Mouse (Mus musculus): ENCODE results near the gene G6pdx.

G6pdx gene

DNA sequence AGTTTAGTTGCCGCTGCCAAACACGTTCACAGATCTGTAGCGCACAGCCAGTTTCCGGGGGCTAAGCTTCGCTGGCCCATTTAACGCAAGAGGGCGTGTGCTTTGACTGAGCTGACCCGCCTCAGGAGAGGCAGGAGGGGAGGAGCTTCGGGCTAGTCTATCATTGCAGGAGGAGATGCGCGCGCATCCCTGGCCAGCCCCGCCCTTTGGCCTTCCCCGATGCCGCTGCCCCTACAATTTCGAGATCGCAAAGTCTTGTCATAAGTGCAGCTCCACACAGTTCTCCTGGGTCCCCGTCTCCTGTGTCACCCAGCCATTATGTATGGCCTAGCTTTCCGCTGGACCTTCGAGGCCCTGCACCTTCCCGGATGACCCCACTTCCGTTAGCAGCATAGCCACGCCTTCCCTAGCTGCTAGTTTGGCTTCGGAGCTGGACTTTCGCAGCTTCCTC, at the start of gene G6pdx:
G6pdx (minus strand) TSS at position 369 of the 451 bp plus-strand sequence.
- DNase-seq: peak; percentile 92

DNA sequence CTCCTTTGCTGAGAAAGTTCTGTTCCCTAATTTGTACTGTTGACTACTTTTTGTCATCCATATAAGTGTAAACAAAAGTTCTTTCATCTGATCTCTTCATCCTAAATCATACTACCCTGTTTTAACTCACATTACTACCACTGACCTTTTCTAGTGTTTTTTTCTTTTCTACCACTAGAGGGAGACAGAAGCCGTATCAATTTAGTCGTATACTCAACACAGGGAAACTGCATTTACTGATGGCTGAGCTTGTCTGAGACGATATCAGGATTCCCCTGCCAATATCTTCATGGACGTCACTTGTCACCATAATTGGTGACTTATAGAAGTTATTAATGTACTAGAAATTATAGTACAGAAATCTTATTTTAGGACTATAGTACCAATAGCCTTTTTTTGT, 23.8 kb upstream of the G6pdx start:
- DNase-seq: no peak

DNA sequence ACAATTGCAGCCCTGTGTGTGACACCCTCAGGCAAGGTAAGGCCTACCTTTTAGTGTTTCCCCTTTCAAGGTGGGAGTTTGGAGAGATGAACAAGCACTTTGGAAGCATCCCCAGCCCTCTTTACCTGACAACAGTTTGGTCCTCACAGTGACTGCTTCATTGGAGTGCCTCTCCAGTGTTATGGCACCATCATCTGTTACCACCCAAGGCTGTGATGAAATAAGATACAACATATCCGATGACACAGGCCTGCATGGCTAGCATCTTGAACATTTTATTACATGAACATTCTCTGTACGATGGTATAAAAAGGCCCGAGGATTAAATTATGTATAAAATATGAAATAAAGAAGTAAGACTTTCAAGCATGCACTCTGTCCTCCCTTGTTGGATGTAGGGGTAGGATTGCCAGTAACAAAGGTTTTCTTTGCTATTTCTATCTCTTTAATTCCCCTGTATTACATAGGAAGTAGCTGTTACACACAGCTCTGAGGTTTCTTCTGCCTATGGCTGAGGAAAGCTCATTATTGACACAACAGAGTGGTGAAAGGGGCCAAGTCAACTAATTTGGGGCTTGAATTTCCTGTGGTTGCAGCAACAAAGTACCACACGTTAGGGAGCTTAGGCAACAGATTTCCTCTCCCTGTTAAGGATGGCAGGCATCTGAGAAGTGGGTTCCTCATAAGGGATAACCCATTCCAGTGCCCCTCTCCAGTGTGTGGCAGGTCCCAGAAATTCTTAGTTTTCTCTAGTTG, 22.3 kb upstream of the G6pdx start:
- DNase-seq: no peak

DNA sequence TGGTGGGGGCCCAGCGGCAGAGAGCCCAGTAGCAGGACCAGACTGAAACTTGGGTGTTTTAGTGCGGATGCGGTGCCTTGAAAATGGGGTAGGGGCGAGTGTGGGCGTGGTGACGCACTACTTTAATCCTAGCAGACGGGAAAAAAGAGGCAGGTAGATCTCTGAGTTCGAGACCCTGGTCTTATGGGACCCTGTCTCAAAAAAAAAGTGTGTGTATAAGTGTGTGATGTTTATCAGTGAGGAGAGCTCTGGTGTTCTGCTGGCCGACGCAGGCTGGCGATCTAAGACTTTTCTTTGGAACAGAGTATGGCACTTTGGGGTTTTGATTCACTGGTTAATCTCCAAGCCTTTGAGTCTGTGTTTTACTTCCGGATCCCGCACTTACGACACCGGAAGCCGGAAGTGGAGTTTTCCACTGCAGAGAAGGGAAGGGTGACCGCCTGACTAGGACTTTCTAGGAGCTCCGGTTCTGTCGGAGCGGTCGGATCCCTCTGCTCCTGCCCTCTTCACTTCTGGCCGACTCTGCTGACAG, 362 bp upstream of the G6pdx start:
- DNase-seq: peak; percentile 80

DNA sequence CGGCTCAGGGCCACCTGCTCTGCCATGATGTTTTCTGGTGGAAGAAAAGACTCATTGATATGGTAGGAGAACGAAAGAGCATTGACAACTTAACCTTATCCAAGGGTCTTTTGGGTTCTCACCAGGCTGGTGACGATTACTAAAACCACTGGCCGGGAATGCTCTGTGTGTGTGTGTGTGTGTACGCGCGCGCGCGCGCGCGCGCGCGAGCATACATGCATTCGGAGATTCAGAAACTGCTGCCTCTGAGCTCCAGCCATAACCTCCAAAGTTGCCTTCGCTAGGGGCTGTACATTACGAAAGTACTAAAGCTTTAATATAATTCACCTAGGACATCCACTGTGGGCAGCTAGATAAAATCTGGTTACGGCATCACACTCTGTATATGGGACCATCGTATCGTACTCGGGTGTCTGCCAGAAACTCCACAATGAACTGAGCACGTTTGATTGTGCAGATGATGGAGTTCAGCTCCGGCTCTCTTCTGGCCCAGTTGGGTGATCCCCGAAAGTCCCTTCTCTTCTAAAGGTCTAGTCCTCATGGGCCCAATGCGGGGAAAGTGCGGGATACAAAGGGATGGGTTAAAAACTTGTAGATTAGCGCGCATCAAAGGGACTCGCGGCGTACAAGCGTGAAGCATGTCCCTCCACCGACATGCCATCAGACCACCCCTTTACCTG, 708 bp downstream of the G6pdx start:
- no peak for DNase-seq

DNA sequence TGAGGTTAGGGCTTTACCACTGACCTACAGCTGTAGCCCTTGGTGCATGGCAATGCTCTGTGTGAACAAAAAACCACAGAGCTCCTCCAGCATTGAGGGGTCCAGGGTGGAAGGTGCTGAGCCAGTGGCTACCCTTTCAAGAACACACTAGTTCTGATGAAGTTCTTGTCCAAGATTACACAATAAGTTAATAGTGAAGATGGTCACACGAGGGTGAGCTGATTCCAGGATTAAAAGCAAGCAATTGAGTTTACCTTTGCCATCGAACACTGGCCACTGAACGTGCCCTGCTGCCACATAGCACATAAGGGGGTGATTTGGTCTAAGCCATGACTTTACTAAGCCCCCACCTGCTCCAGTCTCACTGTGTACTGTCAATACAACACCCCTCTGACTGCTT, 1.9 kb downstream of the G6pdx start:
- DNase-seq: no peak

DNA sequence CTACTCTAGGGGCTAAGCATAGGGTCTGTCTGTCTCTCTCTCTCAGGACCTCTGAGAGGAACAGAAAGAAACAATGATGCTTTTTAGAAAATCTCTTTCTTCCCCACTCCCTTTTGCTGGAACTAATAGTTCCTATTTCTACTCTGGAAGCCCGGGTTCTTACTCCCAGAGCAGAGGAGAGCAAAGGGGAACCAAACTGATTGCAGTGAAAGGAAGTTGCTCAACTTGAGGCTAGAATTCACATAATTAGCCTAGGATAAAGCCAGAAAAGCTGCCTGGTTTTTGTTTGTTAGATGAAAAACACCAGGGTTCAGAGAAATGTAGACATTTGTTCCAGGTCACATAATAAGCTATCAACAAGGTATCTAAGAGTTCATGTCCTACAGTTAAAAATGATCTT, 2.7 kb downstream of the G6pdx start:
- DNase-seq: no peak

DNA sequence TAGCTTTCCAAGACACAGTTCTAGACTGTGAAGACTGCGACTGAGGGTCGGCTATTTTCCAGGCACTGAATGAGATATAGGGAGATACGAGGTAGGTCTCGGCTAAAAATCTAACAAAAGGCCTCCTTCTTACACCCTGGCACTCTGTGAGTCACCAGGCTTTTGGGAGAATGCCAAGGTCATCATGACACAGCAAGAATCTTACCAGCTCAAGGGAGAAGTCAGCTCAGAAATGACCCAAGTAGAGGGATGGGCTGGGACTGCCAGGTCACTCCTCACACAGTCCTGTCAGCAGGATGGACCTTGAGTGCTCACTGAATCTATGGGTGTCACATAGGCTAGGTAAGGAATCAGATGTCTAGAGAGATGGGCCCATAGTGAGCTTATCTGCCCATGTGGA, 3.8 kb downstream of the G6pdx start:
- peak; percentile 16 for DNase-seq

DNA sequence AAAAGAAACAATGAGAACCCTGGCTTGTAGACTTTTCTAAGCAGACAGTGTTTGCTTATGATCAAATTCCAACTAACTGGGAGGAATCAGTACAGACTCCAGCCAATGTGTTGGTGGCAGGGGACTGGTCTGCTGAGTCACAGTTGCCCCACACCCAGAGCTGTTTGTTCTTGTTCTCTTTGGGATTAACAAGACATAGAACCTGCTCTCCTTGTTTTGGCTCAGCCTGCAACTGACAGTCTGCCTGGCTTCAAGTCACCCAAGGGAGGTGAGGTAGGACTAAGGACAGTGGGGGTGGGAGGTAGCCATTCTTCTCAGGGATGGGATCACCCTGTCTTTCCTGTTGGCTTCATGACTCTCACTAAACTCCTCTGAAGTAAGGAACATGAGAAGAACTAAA, 4.6 kb downstream of the G6pdx start:
- no peak for DNase-seq

DNA sequence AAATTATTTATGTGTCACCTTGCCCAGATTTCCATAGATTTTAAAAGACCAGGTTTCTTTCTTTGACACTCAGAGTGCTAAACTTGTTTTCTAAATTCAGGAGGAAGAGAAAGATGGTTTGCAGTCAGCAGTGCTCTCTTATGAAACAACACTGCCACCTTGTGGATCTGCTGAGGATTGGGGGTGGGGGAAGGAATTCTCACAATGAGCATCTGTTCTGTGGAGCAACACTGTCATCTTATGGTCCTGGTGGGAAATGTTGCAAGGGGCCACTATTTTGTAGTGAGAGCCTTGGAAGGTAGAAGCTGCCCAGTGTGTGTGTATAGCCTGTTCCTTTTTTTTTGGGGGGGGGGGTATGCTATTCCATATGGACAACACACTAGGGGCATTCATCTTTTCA, 15.6 kb downstream of the G6pdx start:
- DNase-seq: peak; percentile 74

DNA sequence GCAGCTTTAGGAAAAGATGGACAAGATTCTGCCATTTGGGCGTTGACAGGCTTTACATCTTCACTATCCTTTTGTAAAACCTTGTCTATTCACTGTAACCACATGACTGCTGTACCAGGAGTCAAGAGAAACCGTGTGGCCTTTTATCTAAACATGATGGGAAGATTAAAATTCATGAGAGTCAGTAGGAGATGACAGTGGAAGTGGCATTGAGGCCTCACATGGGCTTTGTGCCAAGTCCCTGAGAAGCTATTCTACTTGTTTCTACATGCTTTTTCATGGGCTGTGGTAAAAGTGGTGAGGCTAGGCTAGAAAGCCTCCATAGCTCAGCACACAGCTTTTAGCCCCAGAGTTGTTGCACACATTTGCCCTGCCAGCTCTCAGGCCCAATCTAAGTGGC, 20.7 kb downstream of the G6pdx start:
- no peak for DNase-seq

DNA sequence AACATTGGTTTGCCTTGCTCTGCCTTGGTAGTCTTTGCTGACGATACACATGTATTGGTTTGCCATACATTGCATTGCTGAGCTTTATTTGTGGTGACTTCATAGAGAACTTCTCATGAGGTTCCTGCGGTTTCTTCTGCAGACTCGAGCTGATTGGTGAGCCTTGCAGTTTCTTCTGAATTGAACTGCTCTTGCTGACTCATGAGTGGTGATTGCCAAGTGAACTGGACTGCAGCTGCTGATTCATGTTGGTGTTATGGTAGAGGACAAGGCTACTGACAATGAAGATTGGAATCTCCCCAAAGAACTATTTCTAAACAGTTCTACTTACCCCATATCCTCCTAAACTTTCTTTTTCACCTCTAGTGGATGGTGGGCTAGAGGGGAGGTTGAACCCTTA, 28.9 kb downstream of the G6pdx start:
- DNase-seq: no peak

DNA sequence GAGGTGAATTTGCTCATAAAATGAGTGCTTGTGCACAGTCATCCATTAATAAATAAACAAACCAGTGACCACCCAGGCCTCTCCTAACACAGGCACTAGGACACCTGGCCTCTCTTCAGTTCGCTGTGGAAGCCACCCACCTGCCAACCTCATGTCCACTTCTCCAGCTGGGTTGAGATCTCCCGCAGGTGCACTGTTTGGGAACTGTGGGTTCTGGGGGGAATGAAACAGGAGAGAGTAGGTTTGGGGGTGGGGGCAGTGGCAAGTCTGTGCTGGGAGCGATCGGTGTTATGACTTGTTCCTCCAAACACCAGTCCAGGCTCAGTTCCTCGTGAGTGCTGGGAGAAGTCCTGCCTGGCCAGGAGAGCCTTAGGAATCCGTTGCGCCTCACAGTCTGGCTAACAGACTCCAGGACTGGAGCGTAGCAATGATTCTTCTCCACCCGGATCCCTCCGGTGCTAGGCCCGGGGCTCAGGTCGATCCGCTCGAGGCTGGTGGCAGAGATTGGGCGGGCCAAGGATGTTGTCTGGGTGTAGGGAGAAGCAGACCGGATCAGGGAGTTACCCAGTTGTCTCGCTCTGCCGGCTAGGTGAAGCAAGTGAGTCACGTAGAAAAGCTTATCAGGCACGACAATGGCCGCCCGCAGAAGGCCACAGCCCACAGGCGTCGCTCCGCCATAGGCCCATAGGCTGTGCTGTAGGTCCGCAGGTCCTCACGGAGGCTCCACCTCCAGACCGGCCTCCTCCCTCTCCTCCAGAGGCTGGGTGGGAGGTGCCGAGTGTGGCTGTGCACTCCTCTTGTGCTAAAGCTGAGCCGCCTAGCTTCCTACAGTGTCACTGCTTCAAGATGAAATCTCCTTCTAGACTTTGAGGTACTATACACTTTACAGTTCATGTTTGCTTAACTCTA, 36.2 kb downstream of the G6pdx start, which contains the start of the genes Fam3a and Ikbkg:
Fam3a (minus strand) TSS at position 738 of the 909 bp plus-strand sequence.
Ikbkg (plus strand) TSS at position 756 of the 909 bp plus-strand sequence.
- DNase-seq: peak; percentile 90

DNA sequence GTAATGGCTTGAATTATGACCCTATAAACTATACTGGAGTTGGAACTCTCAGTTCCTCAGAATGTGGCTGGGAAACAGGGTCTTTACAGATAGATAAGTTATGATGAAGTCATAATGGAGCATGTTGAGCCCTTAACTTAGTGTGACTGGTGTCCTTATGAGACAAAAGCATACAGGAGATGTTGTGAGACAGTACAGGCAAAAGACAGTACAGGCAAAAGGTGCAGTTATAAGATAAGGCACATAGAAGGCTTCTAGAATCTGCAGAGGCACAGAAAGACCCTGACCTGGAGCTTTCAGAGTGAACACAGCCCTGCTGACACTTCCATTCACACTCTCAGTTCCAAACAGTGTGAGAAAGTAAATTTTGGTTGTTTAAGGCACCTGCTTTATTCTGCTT, 40.8 kb downstream of the G6pdx start:
- DNase-seq: no peak

DNA sequence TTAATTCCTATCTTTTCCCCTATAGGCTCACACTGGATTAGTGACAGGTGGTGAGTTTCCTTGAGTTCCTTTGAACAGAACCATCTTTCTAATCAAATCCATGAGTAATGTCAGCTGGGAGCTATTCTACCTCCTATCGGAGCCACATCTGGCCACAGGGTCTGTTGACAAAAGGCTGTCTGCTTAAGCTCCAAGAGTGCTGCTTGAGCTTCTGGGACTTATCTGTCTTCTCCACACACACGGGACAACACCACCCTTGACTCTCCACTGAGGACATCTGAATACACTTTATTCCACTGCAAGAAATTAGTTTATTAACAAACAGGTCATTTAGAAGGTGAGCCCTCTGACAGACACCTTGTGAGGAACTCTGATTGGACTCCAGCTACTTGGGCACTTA, 44.5 kb downstream of the G6pdx start:
- no peak for DNase-seq

DNA sequence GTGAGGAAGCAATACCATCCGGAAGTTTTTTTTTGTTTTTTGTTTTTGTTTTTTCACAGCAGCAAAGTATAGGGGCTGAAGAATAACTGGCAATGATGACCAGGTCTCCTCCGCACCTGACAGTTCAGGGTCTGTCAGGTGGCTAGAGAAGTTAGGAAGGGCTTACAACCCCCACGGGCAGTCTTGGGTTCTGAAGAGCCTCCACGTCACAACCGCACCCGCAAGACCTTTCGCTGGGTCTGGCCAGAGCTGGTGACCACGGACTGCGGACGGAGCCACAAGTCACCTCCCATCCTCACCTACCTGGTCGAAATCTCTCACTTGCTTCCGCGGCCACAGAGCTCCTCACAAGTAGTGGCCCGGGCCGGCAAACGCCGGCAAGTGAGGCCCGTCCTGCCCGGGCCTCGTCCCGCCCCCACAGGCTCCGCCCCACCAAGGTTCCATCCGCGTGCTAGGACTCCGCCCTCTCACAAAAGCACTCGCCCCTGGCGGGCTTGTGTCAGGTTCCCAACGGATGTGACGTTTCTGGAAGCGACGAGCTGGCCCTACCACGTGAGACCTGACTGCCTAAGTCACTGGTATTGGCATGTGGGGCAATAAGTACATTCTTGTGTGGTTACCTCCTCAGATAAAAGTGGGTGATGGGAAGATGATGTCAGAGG, 56.0 kb downstream of the G6pdx start, which contains the start of the genes Ubl4a and Slc10a3:
Ubl4a (minus strand) TSS at position 331 of the 662 bp plus-strand sequence.
Slc10a3 (minus strand) TSS at position 462 of the 662 bp plus-strand sequence.
- DNase-seq: peak; percentile 92

DNA sequence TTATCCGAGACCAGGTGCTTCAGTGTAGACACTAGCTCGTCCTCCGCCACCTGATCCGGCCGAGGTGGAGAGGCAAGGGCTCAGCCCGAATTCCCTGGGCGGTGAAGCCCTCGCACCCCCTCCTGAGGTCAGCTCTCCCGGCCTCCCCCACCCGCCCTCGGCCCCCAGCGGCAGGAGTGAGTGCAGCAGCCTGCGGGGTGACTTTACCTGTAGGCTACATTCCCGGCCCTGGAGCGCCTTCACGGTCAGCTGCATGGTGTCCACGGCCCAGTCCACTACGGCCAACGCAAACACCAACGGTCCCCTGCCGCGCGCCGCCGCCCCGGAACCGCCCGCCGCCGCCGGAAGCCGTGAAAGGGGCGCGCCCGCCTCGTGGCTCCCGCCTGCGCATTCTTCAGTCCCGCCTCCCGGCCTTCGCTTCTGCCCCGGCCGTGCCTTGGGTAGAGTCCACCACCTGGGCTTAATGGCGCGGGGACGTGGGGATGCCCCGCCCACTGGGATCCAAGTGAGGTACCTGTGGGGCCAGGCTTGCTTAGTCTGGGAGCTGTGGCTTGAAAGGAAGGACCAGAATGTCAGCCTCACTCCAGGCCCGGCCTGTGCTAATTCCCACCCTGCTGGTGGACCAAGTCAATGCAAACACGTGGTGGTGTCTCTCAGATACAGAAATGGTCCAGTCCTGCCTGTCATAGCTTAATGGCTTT, 60.6 kb downstream of the G6pdx start:
- peak; percentile 86 for DNase-seq

DNA sequence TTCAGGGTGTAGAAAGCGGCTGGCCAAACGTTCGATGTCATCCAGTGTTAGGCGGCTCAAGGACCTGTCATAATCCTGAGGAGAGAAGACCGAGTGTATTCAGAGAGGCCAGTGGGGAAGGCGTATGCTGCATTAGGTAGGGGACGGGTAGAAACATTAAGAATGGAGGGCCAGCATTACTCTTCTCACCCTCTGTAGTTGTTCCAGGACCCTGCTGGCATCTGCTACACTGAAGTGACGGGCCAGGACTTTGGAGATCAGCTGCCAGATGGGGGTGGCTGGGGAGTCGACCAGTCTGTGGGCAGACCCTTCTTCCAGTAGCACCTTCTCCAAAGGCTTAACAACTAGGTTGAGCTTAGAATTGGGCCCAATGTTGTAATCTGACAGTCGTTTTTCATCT, 61.5 kb downstream of the G6pdx start:
- no peak for DNase-seq
